Mouse (Mus musculus) C2C12 (cell line): ENCODE data around the gene Sh2b1. TPM values are rescaled to one million over a fixed set of nuclear protein-coding genes. Genes with fewer than 3 reads are reported as not detected.
A peak's percentile ranks its signal among the peaks of the same experiment; 100 is the strongest.

Source experiments
- H3K27me3 ChIP-seq: one replicate; pipeline ENCODE4 v1.6.1; 2011; ENCODE audit not compliant: control insufficient read depth, insufficient read depth, insufficient read length
- H3K36me3 ChIP-seq: one replicate; pipeline ENCODE4 v1.6.1; 2011; ENCODE audit not compliant: control insufficient read depth, insufficient read depth
- H3K4me3 ChIP-seq: one replicate; pipeline ENCODE4 v1.5.1; 2011; ENCODE audit warnings: mild to moderate bottlenecking, control low read depth; ENCODE audit not compliant: poor library complexity, insufficient read depth, severe bottlenecking
- H3K79me2 ChIP-seq: one replicate; pipeline ENCODE4 v1.6.1; 2011; ENCODE audit not compliant: control insufficient read depth, insufficient read depth
- H3K79me3 ChIP-seq: one replicate; pipeline ENCODE4 v1.6.1; 2011; ENCODE audit warnings: low read depth, control low read depth
- H3ac ChIP-seq: one replicate; pipeline ENCODE3; 2011; ENCODE audit warnings: low read depth; ENCODE audit not compliant: control insufficient read depth, insufficient read length
- CEBPB ChIP-seq: IDR thresholded peaks from one replicate; pipeline ENCODE4 v1.6.1; 2011; ENCODE audit warnings: low read depth, mild to moderate bottlenecking, control low read depth, moderate library complexity
- CTCF ChIP-seq: IDR thresholded peaks from one replicate; pipeline ENCODE4 v1.5.1; 2011; ENCODE audit not compliant: control insufficient read depth, insufficient read depth, insufficient read length
- FOSL1 ChIP-seq: IDR thresholded peaks from one replicate; pipeline ENCODE4 v1.8.0; 2011; ENCODE audit warnings: mild to moderate bottlenecking, low read length; ENCODE audit not compliant: poor library complexity, insufficient read depth, severe bottlenecking
- MAX ChIP-seq: IDR thresholded peaks from one replicate; pipeline ENCODE4 v1.6.1; 2011; ENCODE audit warnings: mild to moderate bottlenecking, control low read depth
- MYOD1 ChIP-seq: IDR thresholded peaks from one replicate; pipeline ENCODE4 v1.6.1; 2011; ENCODE audit warnings: low read depth; ENCODE audit not compliant: control insufficient read depth, insufficient read length
- MYOG ChIP-seq: IDR thresholded peaks from one replicate; pipeline ENCODE4 v1.6.1; 2011; ENCODE audit not compliant: control insufficient read depth, insufficient read length; ENCODE audit errors: extremely low read depth
- USF1 ChIP-seq: IDR thresholded peaks from one replicate; pipeline ENCODE4 v1.6.1; 2011; ENCODE audit warnings: low read depth, mild to moderate bottlenecking, control low read depth, moderate library complexity
- polyA plus RNA-seq: library from polyadenylated mRNA; unstranded; fragments of >200 nt; fragmentation: generic; extraction: Trizol; gene quantifications from one replicate; pipeline ENCODE4 v1.2.1, GENCODE M21; 2012; ENCODE audit warnings: missing spikeins

Gene Sh2b1
- polyA plus RNA-seq, 1 experiment = 36.9 TPM

DNA sequence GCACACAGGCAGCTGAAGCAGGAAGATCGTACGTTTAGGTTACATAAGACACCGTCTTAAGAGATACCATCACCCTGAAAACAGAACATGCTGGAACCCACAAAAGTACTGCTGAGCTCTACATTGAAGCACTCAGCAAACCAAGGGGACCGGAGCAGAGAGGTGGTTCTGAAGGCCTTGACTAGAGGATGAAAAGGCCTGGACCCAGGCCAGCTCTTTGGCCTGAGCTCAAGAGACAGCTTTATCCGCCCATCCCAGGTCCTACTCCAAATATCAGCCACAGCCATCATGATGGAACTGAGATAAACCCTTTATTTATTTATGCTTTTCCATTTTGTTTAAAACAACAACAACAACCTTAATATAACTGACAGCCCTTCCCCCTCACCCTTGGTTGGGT is 8.5 kb downstream of the Sh2b1 start:
- Histone ChIP-seq H3K79me3 (no peaks in the 10 kb centered on the region), H3K4me3 (no peak overlapping the region), H3K36me3 (peaks cover 16% of the 10 kb centered on the region), H3ac (no peak overlapping the region), H3K79me2 (no peaks in the 10 kb centered on the region), H3K27me3 (no peaks in the 10 kb centered on the region)
- TF ChIP-seq MYOG = no peak
- no peak for TF ChIP-seq CTCF
- no peak for TF ChIP-seq CEBPB

DNA sequence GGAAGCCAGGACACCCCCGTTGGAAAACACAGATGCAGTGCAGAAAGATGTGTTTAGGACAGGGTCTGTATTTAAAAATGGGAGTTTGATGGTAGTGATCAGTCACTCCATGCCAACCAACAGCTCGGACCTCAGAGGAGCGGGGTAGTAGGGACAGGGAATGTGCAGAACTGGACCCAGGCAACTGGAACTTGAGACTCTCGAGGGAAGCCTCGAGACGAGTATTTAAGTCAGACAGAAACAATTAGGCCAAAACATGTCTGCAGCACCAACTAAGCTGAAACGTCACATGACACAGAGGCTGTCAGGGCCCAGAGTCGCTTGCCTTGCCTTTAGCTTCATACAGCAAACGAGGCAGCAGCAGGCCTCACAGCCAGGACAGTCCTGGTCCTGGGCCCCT is 9.1 kb downstream of the Sh2b1 start:
- H3ac ChIP-seq = no peak overlapping the region
- no peaks in the 10 kb centered on the region for H3K79me3 ChIP-seq
- peaks cover 15% of the 10 kb centered on the region for H3K36me3 ChIP-seq
- no peak overlapping the region for H3K4me3 ChIP-seq
- no peaks in the 10 kb centered on the region for H3K27me3 ChIP-seq
- no peaks in the 10 kb centered on the region for H3K79me2 ChIP-seq
- TF ChIP-seq CEBPB = no peak
- peak; percentile 48 for TF ChIP-seq USF1
- no peak for TF ChIP-seq MAX
- TF ChIP-seq FOSL1 = no peak
- TF ChIP-seq MYOG = no peak
- TF ChIP-seq CTCF = no peak

DNA sequence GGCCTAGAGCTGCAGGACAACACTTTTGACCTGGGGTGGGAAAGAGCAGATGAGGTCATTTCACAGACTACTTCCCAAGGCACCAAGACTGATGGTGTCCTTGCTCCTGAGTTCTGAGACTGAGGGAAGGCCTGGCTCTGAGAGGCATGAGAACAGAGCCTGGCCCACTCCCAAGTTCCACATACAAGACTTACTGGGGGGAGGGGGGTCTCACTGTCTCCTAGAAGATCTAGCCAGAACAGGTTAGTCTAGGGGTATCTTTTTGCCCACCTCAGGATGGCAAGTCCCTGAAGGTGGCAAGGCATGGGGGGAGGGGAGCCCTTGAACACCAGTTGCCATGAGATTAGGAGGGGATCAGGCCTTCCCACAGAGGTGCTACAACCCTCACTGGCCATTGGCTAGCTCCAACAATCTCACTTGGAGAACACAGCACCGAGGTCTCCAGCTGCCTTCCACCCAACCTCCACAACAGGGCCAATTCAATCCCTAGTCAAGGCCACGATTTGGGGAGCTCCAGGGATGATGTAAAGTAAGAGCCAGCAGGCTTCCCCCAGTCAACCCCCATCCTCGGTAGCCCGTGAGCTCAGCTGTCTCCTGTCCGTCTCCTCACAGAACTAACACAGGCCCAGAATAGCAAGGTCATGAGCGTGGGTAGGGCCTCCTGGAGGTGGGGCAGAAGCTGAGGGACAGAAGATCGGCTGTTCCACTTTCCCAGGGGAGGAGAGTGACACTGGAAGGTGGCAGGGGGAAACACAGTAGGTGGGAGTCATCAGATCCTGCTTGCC is 9.8 kb downstream of the Sh2b1 start:
- Histone ChIP-seq H3K79me3 (no peaks in the 10 kb centered on the region), H3K79me2 (no peaks in the 10 kb centered on the region), H3K27me3 (no peaks in the 10 kb centered on the region), H3K36me3 (peaks cover 10% of the 10 kb centered on the region), H3ac (no peak overlapping the region), H3K4me3 (no peak overlapping the region)
- TF ChIP-seq USF1 (no peak), MYOD1 (peak; percentile 83), CEBPB (no peak), MYOG (no peak), MAX (no peak), CTCF (no peak)

DNA sequence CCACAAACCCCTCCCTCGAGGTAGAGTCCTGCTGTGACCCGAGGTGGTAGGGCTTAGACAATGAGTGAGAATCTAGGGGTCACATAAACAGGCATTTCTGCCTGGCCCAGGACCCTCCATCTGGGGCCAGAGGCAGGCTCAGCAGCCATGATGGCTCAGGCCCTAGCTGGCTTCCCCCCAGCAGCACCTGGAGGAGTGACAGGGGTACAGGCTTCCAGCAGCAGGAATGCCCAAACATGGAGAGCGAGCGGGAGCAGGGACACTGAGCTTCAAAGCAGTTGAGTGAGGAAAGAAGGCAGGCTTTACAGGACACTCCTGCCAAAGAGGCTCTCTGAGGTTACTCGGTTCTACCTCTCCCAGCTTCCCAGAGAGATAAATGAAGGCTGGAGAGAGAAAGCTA is 10.4 kb downstream of the Sh2b1 start:
- TF ChIP-seq FOSL1 = no peak
- no peak for TF ChIP-seq MYOD1
- TF ChIP-seq CTCF = no peak
- no peak for TF ChIP-seq CEBPB
- TF ChIP-seq USF1 = no peak
- TF ChIP-seq MAX = no peak
- no peak for TF ChIP-seq MYOG
- no peak overlapping the region for H3K4me3 ChIP-seq
- H3K27me3 ChIP-seq = no peaks in the 10 kb centered on the region
- H3K36me3 ChIP-seq = peaks cover 10% of the 10 kb centered on the region
- no peak overlapping the region for H3ac ChIP-seq
- H3K79me2 ChIP-seq = no peaks in the 10 kb centered on the region
- H3K79me3 ChIP-seq = no peaks in the 10 kb centered on the region

DNA sequence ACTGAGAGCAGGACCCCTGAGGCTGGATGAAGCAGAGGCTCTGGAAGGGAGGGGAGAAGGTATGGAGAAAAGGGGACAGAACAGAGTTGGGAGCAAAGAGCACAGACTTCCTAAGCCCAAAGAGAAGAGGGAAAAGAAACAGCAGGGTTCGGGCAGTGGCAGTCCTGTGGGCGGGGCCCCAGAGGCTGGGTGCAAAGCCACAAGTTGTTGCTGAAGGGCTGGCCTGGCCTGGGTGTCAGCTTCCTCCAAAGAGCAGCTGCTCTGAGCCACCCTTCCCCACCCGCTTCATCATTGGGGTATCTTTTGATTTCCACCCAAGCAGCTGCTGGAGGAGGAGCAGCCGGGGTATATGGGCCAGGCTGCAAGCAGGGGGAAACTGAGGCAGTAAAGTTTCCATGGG is 11.1 kb downstream of the Sh2b1 start:
- H3K4me3 ChIP-seq = no peak overlapping the region
- H3K79me2 ChIP-seq = no peaks in the 10 kb centered on the region
- TF ChIP-seq CEBPB (no peak), CTCF (no peak), MYOD1 (peak; percentile 58), MAX (no peak), MYOG (no peak), USF1 (no peak), FOSL1 (no peak)
- peaks cover 10% of the 10 kb centered on the region for H3K36me3 ChIP-seq
- H3ac ChIP-seq = no peak overlapping the region
- no peaks in the 10 kb centered on the region for H3K79me3 ChIP-seq
- no peaks in the 10 kb centered on the region for H3K27me3 ChIP-seq

DNA sequence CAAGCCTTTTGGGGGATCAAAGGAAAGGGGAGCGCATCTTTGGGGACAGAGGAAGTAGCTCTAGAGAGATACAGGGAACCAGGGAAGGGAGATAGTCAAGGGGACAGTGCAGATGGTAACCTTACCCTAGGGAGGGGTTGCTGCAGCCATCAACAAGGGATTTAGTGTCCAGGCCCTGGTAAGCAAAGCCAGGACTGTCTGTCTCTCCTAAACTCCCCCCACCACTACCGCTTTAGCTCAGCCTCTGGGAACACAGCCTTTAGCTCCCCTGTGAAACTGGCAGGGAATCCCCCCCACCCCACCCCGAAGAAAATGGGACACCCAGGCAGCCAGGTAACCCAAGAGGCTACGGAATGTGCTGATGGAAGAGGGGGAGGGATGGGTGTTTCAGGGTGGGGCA is 11.7 kb downstream of the Sh2b1 start:
- Histone ChIP-seq H3K79me3 (no peaks in the 10 kb centered on the region), H3K4me3 (no peak overlapping the region), H3K27me3 (no peaks in the 10 kb centered on the region), H3K79me2 (no peaks in the 10 kb centered on the region), H3K36me3 (peaks cover 10% of the 10 kb centered on the region), H3ac (no peak overlapping the region)
- TF ChIP-seq CTCF (no peak), USF1 (no peak), CEBPB (no peak), MYOD1 (no peak), FOSL1 (no peak), MYOG (no peak)
